Comparison of ENCODE assay signal across 30 mouse cellular contexts in the genomic region with DNA sequence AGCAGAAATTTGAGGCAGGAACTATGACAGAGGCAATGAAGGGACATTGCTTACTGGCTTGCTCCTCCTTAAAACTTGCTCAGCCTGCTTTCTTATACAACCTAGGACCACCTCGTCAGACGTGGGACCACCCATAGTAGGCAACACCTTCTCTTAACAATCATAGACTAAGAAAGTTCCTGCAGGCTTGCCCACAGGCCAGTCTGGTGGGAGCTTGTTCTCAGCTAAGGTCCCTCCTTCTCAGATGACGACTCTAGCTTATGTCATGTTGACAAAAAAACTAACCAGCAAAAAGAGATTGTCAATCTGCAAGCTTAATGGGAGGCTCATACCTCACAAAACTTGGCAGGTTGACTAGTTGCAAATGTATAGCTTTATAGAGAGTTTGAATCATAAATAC.
"Had no signal": no experiment of that assay in that cellular context is flagged by ENCODE, and none has a peak within 500 bp of the region (broad histone marks: within the 10 kb centered on the region; RNA-seq: fewer than 3 reads in every experiment).

No protein-coding gene starts in this region.

- H3K27me3 ChIP-seq: limb, embryonic 12.5 days; limb, embryonic 15.5 days; liver, embryonic 12.5 days; liver, embryonic 13.5 days; liver, embryonic 15.5 days; lung, embryonic 15.5 days; megakaryocyte, embryonic 14.5 days; midbrain, embryonic 12.5 days; midbrain, embryonic 13.5 days; midbrain, embryonic 15.5 days had no signal

- H3K27ac ChIP-seq: left cerebral cortex, adult 2 months; limb, embryonic 12.5 days; limb, embryonic 15.5 days; liver, embryonic 12.5 days; liver, embryonic 13.5 days; liver, embryonic 14.5 days; liver, embryonic 15.5 days; lung, embryonic 15.5 days; macrophage; midbrain, embryonic 10.5 days; midbrain, embryonic 12.5 days; midbrain, embryonic 13.5 days; midbrain, embryonic 15.5 days had no signal

- H3K9me3 ChIP-seq: limb, embryonic 12.5 days; limb, embryonic 15.5 days; liver, embryonic 12.5 days; liver, embryonic 13.5 days; liver, embryonic 15.5 days; lung, embryonic 15.5 days; megakaryocyte, embryonic 14.5 days; midbrain, embryonic 10.5 days; midbrain, embryonic 12.5 days; midbrain, embryonic 13.5 days; midbrain, embryonic 15.5 days had no signal

- H3K36me3 ChIP-seq: limb, embryonic 12.5 days; limb, embryonic 15.5 days; liver, embryonic 12.5 days; liver, embryonic 13.5 days; liver, embryonic 15.5 days; lung, embryonic 15.5 days; midbrain, embryonic 10.5 days; midbrain, embryonic 12.5 days; midbrain, embryonic 13.5 days; midbrain, embryonic 15.5 days had no signal

- DNase-seq: left cerebral cortex, postnatal 4 days; liver; liver, embryonic 13.5 days; liver, postnatal 0 days; lung, adult 18-20 months; lung, adult 2 months; lung, embryonic 14.5 days; lung, postnatal 10 days; lung, postnatal 14 days; lung, postnatal 36 days; lung, postnatal 4 days; midbrain, embryonic 14.5 days had no signal

- H3K9ac ChIP-seq: limb, embryonic 12.5 days; limb, embryonic 15.5 days; liver, embryonic 12.5 days; liver, embryonic 13.5 days; liver, embryonic 14.5 days; liver, embryonic 15.5 days; liver, postnatal 0 days; lung, embryonic 14.5 days; lung, embryonic 15.5 days; midbrain, embryonic 12.5 days; midbrain, embryonic 13.5 days; midbrain, embryonic 15.5 days had no signal

- H3K4me2 ChIP-seq: limb, embryonic 12.5 days; limb, embryonic 15.5 days; liver, embryonic 11.5 days; liver, embryonic 12.5 days; liver, embryonic 13.5 days; liver, embryonic 15.5 days; lung, embryonic 14.5 days; lung, embryonic 15.5 days; midbrain, embryonic 11.5 days; midbrain, embryonic 12.5 days; midbrain, embryonic 13.5 days; midbrain, embryonic 15.5 days had no signal

- H3K4me1 ChIP-seq: limb, embryonic 12.5 days; limb, embryonic 15.5 days; liver, embryonic 12.5 days; liver, embryonic 13.5 days; liver, embryonic 15.5 days; lung, embryonic 15.5 days; megakaryocyte, embryonic 14.5 days; midbrain, embryonic 10.5 days; midbrain, embryonic 12.5 days; midbrain, embryonic 13.5 days; midbrain, embryonic 15.5 days had no signal

- ATAC-seq: liver, embryonic 12.5 days; liver, postnatal 0 days; lung, postnatal 0 days; midbrain, embryonic 13.5 days; midbrain, embryonic 15.5 days; midbrain, embryonic 16.5 days had no signal

- H3K4me3 ChIP-seq: left cerebral cortex, adult 2 months; limb, embryonic 12.5 days; limb, embryonic 15.5 days; liver, embryonic 12.5 days; liver, embryonic 13.5 days; liver, embryonic 15.5 days; lung, embryonic 15.5 days; megakaryocyte, embryonic 14.5 days; midbrain, embryonic 10.5 days; midbrain, embryonic 12.5 days; midbrain, embryonic 13.5 days; midbrain, embryonic 15.5 days; myocyte had no signal
